Mouse (Mus musculus) megakaryocyte, embryonic 14.5 days (primary cell): ENCODE measurements around the gene Evi5. TPM values are rescaled to one million over a fixed set of nuclear protein-coding genes. Genes with fewer than 3 reads are reported as not detected.

Experiments used
- H3K27me3 ChIP-seq: replicated peaks from 2 replicates; pipeline ENCODE3; 2012; ENCODE audit warnings: inconsistent platforms
- H3K36me3 ChIP-seq: replicated peaks from 2 replicates; pipeline ENCODE3; 2012; ENCODE audit warnings: low read length, inconsistent platforms, mixed read lengths
- H3K4me1 ChIP-seq: 2 replicates; pipeline ENCODE4 v1.6.1; 2012; ENCODE audit warnings: inconsistent platforms
- H3K4me3 ChIP-seq: replicated peaks from 2 replicates; pipeline ENCODE3; 2012; ENCODE audit warnings: moderate library complexity, mild to moderate bottlenecking, inconsistent platforms
- H3K9me3 ChIP-seq: 2 replicates; pipeline ENCODE4 v1.6.1; 2012; ENCODE audit warnings: inconsistent platforms
- FLI1 ChIP-seq: IDR thresholded peaks from 2 replicates; pipeline ENCODE4 v1.6.1; 2012; ENCODE audit warnings: low read length, inconsistent platforms, mixed read lengths
- GATA1 ChIP-seq: IDR thresholded peaks from 3 replicates; pipeline ENCODE4 v1.6.1; 2012; ENCODE audit warnings: mixed read lengths, low read length, inconsistent platforms, borderline replicate concordance
- polyA plus RNA-seq: library from polyadenylated mRNA; stranded (reverse); fragments of >175 nt; gene quantifications from 2 replicates; pipeline ENCODE4 v1.2.3, GENCODE M21; 2012; ENCODE audit warnings: low replicate concordance; ENCODE audit not compliant: insufficient read depth

Evi5 gene
- polyA plus RNA-seq, 1 experiment, result 0.20 TPM

GRCm38 (mm10) chr5:107731844-107732243, 143.1 kb downstream of the Evi5 start:
- TF ChIP-seq FLI1 (no peak), GATA1 (no peak)
- peaks cover 44% of the 10 kb centered on the region for H3K27me3 ChIP-seq
- no peaks in the 10 kb centered on the region for H3K36me3 ChIP-seq
- H3K4me1 ChIP-seq, result peaks cover under 1% of the 10 kb centered on the region; the same call in 1 of the 2 replicates
- no peak overlapping the region for H3K4me3 ChIP-seq
- H3K9me3 ChIP-seq, result peaks cover 22% of the 10 kb centered on the region

DNA sequence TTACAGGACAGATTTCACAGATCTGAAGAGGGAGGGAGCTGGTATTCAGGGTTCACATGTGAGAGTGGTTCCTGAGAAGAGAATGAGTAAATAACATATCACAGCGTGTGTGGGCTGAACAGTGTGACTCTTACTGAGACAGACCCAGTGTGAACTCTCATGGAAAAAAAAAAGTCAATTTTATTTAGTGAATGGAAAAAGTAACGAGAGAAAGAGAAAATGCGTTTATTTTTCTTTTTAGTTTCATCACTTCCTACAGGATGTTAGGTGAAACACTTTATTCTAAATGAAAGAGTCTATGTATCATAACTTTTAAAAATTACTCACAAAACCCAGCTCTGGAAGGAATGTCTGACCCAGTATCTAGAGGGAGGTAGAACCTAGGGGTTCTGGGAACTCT, 143.5 kb downstream of the Evi5 start:
- TF ChIP-seq GATA1, result no peak
- TF ChIP-seq FLI1, result no peak

GRCm38 (mm10) chr5:107727007-107727402, 147.9 kb downstream of the Evi5 start:
- peak overlapping the region; percentile 7 for H3K4me3 ChIP-seq
- H3K27me3 ChIP-seq, result peaks cover 79% of the 10 kb centered on the region
- H3K4me1 ChIP-seq, result peaks cover 41% of the 10 kb centered on the region

More for the DNA sequence above, 143.5 kb downstream of the Evi5 start:
- Histone ChIP-seq H3K9me3 (peaks cover 18% of the 10 kb centered on the region), H3K27me3 (peaks cover 48% of the 10 kb centered on the region), H3K4me3 (no peak overlapping the region), H3K4me1 (peaks cover 5% of the 10 kb centered on the region), H3K36me3 (no peaks in the 10 kb centered on the region)

DNA sequence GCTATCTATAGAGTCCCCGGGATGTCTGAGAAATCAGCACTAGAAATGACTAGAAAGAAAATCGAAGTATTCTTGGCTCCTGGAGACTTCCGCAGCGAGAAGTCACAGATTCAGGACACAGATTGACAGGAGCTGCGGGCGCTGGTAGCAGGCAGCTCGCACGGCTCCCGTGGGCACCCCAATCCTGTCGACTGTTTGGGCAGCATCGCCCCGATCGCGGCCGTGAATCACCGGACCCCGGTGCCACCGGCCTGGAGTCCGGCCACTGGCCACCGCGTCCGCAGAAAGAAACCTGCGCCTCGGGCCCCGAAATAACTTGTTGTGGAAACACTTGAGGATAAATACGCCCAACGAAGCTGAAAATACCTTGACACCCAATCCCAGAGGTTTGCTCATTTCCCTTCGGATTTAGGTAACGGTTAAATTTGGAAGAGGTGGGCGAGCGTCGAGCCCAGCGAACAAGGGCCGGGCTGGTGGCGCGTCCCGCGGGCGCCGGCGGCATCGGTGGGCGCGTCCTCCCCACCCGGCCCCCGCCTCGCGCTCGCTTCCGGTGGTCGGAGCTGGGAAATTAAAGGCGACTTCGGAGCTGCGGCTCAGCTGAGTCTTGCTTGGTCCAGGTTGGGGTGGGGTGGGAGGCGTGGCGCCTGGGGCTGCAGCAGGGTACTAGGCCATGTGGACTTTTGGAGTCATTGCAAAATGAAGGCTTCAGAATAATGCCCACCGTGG, 148.5 kb downstream of the Evi5 start:
- Histone ChIP-seq H3K4me3 (peak overlapping the region; percentile 70), H3K4me1 (peaks cover 45% of the 10 kb centered on the region), H3K9me3 (peaks cover 3% of the 10 kb centered on the region; the same call in 1 of the 2 replicates), H3K27me3 (peaks cover 82% of the 10 kb centered on the region), H3K36me3 (no peaks in the 10 kb centered on the region)
- TF ChIP-seq GATA1 (no peak), FLI1 (no peak)

More at GRCm38 (mm10) chr5:107727007-107727402, 147.9 kb downstream of the Evi5 start:
- H3K36me3 ChIP-seq, result no peaks in the 10 kb centered on the region
- H3K9me3 ChIP-seq, result no peaks in the 10 kb centered on the region
- TF ChIP-seq GATA1 (no peak), FLI1 (no peak)

- Histone ChIP-seq H3K9me3 (peaks cover 9% of the 10 kb centered on the region; the same call in 1 of the 2 replicates), H3K27me3 (peaks cover 85% of the 10 kb centered on the region), H3K4me1 (peaks cover 51% of the 10 kb centered on the region), H3K36me3 (no peaks in the 10 kb centered on the region), H3K4me3 (peak within 1 kb of the TSS; percentile 76)
- TF ChIP-seq GATA1, result no peak
- TF ChIP-seq FLI1, result no peak
Observed at GRCm38 (mm10) chr5:107725435-107726261, 149.3 kb downstream of the Evi5 start, which contains the start of gene Gfi1. Gene Gfi1, minus strand, starts transcription at chr5:107726036.

GRCm38 (mm10) chr5:107724661-107725434, 150.1 kb downstream of the Evi5 start:
- peaks cover 51% of the 10 kb centered on the region for H3K4me1 ChIP-seq
- TF ChIP-seq GATA1, result no peak
- no peak for TF ChIP-seq FLI1
- peaks cover 88% of the 10 kb centered on the region for H3K27me3 ChIP-seq
- no peaks in the 10 kb centered on the region for H3K36me3 ChIP-seq
- H3K9me3 ChIP-seq, result peaks cover 9% of the 10 kb centered on the region; the same call in 1 of the 2 replicates
- H3K4me3 ChIP-seq, result peak overlapping the region; percentile 76

DNA sequence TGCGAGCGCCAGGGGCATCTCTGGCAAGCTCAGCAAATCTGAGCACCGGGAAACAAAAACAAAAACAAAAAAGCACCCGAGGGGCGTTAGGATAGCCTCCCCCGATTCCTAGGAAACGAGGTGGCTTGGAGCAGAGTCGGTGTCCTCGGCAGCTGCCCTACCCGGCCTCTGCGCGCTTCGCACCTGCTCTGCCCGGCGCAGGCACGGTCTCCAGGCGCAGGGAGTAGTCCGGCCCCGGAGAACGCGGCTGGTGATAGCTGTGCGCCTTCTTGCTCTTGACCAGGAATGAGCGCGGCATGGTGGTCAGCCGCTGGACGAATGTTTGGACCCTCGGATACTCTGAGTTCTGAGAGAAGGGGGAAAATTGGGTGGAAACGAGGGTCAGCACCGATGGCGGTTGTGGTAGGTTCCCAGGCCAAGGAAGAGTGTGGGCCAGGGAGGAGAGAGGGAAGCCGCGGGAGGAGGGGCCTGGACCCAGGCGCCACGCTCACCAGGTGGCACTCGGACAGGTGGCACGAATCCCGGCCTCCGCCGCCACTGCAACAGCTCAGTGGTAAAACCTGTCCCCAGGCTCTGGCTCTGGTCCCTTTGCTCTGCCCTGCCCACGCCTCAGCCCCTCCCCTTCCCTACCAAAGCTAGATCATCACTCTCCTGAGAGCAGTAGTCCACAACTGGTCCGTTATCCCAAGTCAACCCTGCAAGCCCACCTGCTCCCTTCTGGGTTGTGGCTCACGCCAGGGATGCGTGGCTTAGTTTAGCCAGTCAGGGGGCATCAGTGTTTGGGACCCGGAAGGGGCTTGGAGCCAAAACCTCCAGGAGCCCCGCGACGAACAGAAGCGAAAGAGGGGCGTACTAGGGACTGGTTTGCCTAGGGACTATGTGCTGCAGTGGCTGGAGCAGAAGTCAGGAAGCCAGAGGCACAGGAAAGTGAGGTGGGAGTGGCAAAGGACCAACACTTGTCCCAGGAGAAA, 151.1 kb downstream of the Evi5 start:
- H3K27me3 ChIP-seq, result peaks cover 97% of the 10 kb centered on the region
- TF ChIP-seq GATA1 (no peak), FLI1 (no peak)
- H3K36me3 ChIP-seq, result no peaks in the 10 kb centered on the region
- peak overlapping the region; percentile 80 for H3K4me3 ChIP-seq
- peaks cover 9% of the 10 kb centered on the region; the same call in 1 of the 2 replicates for H3K9me3 ChIP-seq
- peaks cover 51% of the 10 kb centered on the region for H3K4me1 ChIP-seq

GRCm38 (mm10) chr5:107722661-107723532, 152.0 kb downstream of the Evi5 start:
- Histone ChIP-seq H3K9me3 (peaks cover 9% of the 10 kb centered on the region; the same call in 1 of the 2 replicates), H3K36me3 (no peaks in the 10 kb centered on the region), H3K4me3 (peak overlapping the region; percentile 80), H3K27me3 (peaks cover 90% of the 10 kb centered on the region), H3K4me1 (peaks cover 51% of the 10 kb centered on the region)
- TF ChIP-seq GATA1 (no peak), FLI1 (no peak)
